Comparison of ENCODE assay signal across 8 mouse cellular contexts in the genomic region with DNA sequence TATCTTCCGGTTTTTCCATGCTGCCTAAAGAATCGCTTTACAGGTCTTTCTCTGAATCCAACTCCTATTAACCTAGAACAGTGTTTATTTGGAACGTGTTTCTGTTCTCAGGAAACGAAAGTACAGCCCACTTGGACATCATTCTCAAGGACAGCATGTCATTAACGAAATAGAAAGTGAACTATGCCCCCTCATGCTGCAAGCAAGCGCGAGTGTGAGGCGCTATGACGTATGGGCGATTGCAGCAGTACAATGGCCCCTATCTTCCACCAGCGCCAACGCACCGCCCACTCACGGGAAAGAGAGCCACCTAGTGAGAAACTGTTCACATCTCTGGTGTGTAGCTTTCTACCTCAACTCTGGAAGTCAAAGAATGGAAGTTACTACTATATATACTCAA. TPM values are rescaled to one million over a fixed set of nuclear protein-coding genes. Genes with fewer than 3 reads are reported as not detected.
DNase-seq lines count a peak whose midpoint lies in the region; ATAC-seq and TF ChIP-seq lines count a peak whose summit lies in the region.

No protein-coding gene starts in this region.

- H3K4me2 ChIP-seq in intestine, postnatal 0 days (replicated peaks; ENCODE audit: low read depth), result peak overlapping the region; percentile 99

- TF ChIP-seq CTCF in intestine, postnatal 0 days (IDR thresholded peaks at IDR 0.05; ENCODE audit: low read depth), result peak; percentile 89

- DNase-seq in adrenal gland, postnatal 14 days, result peak; percentile 90
- peak; percentile 83 for DNase-seq in embryonic facial prominence, embryonic 10.5 days (ENCODE audit: low spot score)
- peak; percentile 82 to 83 for DNase-seq in left cerebral cortex, postnatal 36 days (ENCODE audit: low spot score in 2 of 2)
- peak; percentile 80 for DNase-seq in midbrain, embryonic 10.5 days (ENCODE audit: low spot score)
- DNase-seq in right cerebral cortex, postnatal 36 days (ENCODE audit: low spot score in 2 of 2), result peak; percentile 73 to 80
- DNase-seq in urinary bladder, postnatal 4 days (ENCODE audit: low spot score in 2 of 2), result peak; percentile 60 to 72

- no peak overlapping the region for H3K9ac ChIP-seq in intestine, postnatal 0 days (ENCODE audit: low read depth, low read length)

- 2% methylated on average over 14 of the region's 14 CpGs for whole genome bisulfite sequencing in embryonic facial prominence, embryonic 10.5 days
- WGBS in intestine, postnatal 0 days, result under 1% methylated on average over 14 of the region's 14 CpGs
- 2% methylated on average over 14 of the region's 14 CpGs for WGBS in midbrain, embryonic 10.5 days

- H3K9me3 ChIP-seq in embryonic facial prominence, embryonic 10.5 days, result no peaks in the 10 kb centered on the region
- no peaks in the 10 kb centered on the region for H3K9me3 ChIP-seq in intestine, postnatal 0 days (ENCODE audit: control insufficient read depth)
- H3K9me3 ChIP-seq in midbrain, embryonic 10.5 days (replicated peaks), result no peaks in the 10 kb centered on the region

- intact Hi-C loops in left cerebral cortex, postnatal 36 days (cut with DNase I), result loop anchor here (5.0 to 10.0 kb wide), 2 partner anchors 110 to 133 kb away; no protein-coding TSS in a partner anchor

- no peaks in the 10 kb centered on the region for H3K27me3 ChIP-seq in embryonic facial prominence, embryonic 10.5 days (replicated peaks; ENCODE audit: low read depth, poor library complexity, severe bottlenecking)
- no peaks in the 10 kb centered on the region for H3K27me3 ChIP-seq in intestine, postnatal 0 days (replicated peaks; ENCODE audit: control insufficient read depth, insufficient read depth, low read length)
- H3K27me3 ChIP-seq in midbrain, embryonic 10.5 days (ENCODE audit: low read depth, poor library complexity, severe bottlenecking), result no peaks in the 10 kb centered on the region

- H3K27ac ChIP-seq in embryonic facial prominence, embryonic 10.5 days (replicated peaks), result no peak overlapping the region; the same call in 1 of the 2 replicates
- H3K27ac ChIP-seq in intestine, postnatal 0 days (ENCODE audit: low read depth, low read length), result peak overlapping the region; percentile 64
- H3K27ac ChIP-seq in midbrain, embryonic 10.5 days (replicated peaks), result 0 out of 2 replicates have a peak overlapping the region, but pooled peaks have one; percentile 99

- peaks cover 31% of the 10 kb centered on the region for H3K4me1 ChIP-seq in embryonic facial prominence, embryonic 10.5 days
- H3K4me1 ChIP-seq in intestine, postnatal 0 days (replicated peaks; ENCODE audit: control insufficient read depth, insufficient read depth, low read length), result no peaks in the 10 kb centered on the region
- peaks cover 32% of the 10 kb centered on the region for H3K4me1 ChIP-seq in midbrain, embryonic 10.5 days

- ATAC-seq in granulocyte monocyte progenitor cell, adult 5-6 weeks (replicated peaks; ENCODE audit: poor library complexity, severe bottlenecking), result peak; percentile 72
- ATAC-seq in intestine, postnatal 0 days, result peak; percentile 58

- H3K36me3 ChIP-seq in embryonic facial prominence, embryonic 10.5 days (replicated peaks), result peaks cover 5% of the 10 kb centered on the region
- H3K36me3 ChIP-seq in intestine, postnatal 0 days (ENCODE audit: control insufficient read depth, insufficient read depth), result no peaks in the 10 kb centered on the region
- peaks cover 5% of the 10 kb centered on the region for H3K36me3 ChIP-seq in midbrain, embryonic 10.5 days

- H3K4me3 ChIP-seq in embryonic facial prominence, embryonic 10.5 days, result peak overlapping the region; percentile 97
- H3K4me3 ChIP-seq in intestine, postnatal 0 days (ENCODE audit: low read depth, low read length), result peak overlapping the region; percentile 96
- H3K4me3 ChIP-seq in midbrain, embryonic 10.5 days, result peak overlapping the region; percentile 96

RNA-seq across cellular contexts. Expression of a gene that starts 2.0 kb away (rescaled TPM):
- total RNA-seq in adrenal gland, postnatal 14 days (2021), result 55.5 and 58.0 TPM in 2 replicates
- 40.3 and 40.8 TPM in 2 replicates for polyA plus RNA-seq in embryonic facial prominence, embryonic 10.5 days (2016; fragmentation: Nextera tagmentation; extraction: Ambion mirVana)
- total RNA-seq in granulocyte monocyte progenitor cell, adult 5-6 weeks (2014; fragmentation: Nextera tagmentation), result 62.0 and 100 TPM in 2 replicates
- 26.0 and 31.2 TPM in 2 replicates for total RNA-seq in granulocyte monocyte progenitor cell, adult 5-6 weeks (2017)
- 11.4 and 12.3 TPM in 2 replicates for polyA plus RNA-seq in intestine, postnatal 0 days (2015; fragmentation: Nextera tagmentation; extraction: Ambion mirVana)
- 100 to 1,000 TPM in 1 of 2 experiments, 10 to 100 TPM in 1; 87.6 to 103 TPM for total RNA-seq in left cerebral cortex, postnatal 36 days (2021)
- polyA plus RNA-seq in midbrain, embryonic 10.5 days (2016; fragmentation: Nextera tagmentation; extraction: Ambion mirVana), result 35.4 and 40.0 TPM in 2 replicates

RNA-seq across cellular contexts. Expression of a gene that starts 50.3 kb away (rescaled TPM):
- 0.96 and 2.6 TPM in 2 replicates for total RNA-seq in adrenal gland, postnatal 14 days (2021)
- polyA plus RNA-seq in embryonic facial prominence, embryonic 10.5 days (2016; fragmentation: Nextera tagmentation; extraction: Ambion mirVana), result 4.7 and 6.2 TPM in 2 replicates
- total RNA-seq in granulocyte monocyte progenitor cell, adult 5-6 weeks (2014; fragmentation: Nextera tagmentation), result not detected in 2 replicates
- total RNA-seq in granulocyte monocyte progenitor cell, adult 5-6 weeks (2017), result not detected in 2 replicates
- polyA plus RNA-seq in intestine, postnatal 0 days (2015; fragmentation: Nextera tagmentation; extraction: Ambion mirVana), result 0.78 and 1.1 TPM in 2 replicates
- 100 to 1,000 TPM; 159 to 161 TPM for total RNA-seq in left cerebral cortex, postnatal 36 days (2021)
- 10.5 and 10.7 TPM in 2 replicates for polyA plus RNA-seq in midbrain, embryonic 10.5 days (2016; fragmentation: Nextera tagmentation; extraction: Ambion mirVana)

Comparison
In these comparisons a context has a peak if more than half of its experiments do, and no peak if none do; other contexts are left out.
1. RNA of a gene that starts 50.3 kb away (total RNA-seq): 159 to 161 TPM in left cerebral cortex, postnatal 36 days; 0.96 to 2.6 TPM in adrenal gland, postnatal 14 days and not detected in granulocyte monocyte progenitor cell, adult 5-6 weeks; every median in the first group is over 10 times any median in the second.
2. Peak in every context shown above with its lines, with median percentiles within 50 percentile points of each other: DNase-seq and H3K4me3 ChIP-seq.